Mouse (Mus musculus) brain, embryonic 14.5 days (tissue): Measurements from ENCODE around the gene Ngf.

Experiments used
- CTCF ChIP-seq: fragments of 200-500 bp; IDR thresholded peaks from 2 replicates; pipeline ENCODE4 v1.5.1; 2012; ENCODE audit warnings: inconsistent platforms, mild to moderate bottlenecking, moderate library complexity, borderline replicate concordance; ENCODE audit not compliant: insufficient read depth, insufficient read length; ENCODE audit errors: extremely low read depth
- POLR2A ChIP-seq: fragments of 200-500 bp; IDR thresholded peaks from 2 replicates; pipeline ENCODE4 v1.6.1; 2012; ENCODE audit warnings: mild to moderate bottlenecking, inconsistent platforms, borderline replicate concordance; ENCODE audit not compliant: poor library complexity, insufficient read depth, insufficient read length, severe bottlenecking; ENCODE audit errors: extremely low read depth

GRCm38 (mm10) chr3:102508455-102508854, 38.7 kb downstream of the Ngf start:
- TF ChIP-seq CTCF (no peak), POLR2A (no peak)
